Mouse (Mus musculus) MEL-GATA-1-ER (cell line): Measurements from ENCODE around the gene Hoxd3.

Source experiments
- DNase-seq: peaks from one replicate; pipeline ENCODE4 v3.0.0-alpha.2; 2012; ENCODE audit warnings: low read depth; ENCODE audit errors: extremely low read depth

The Hoxd3 gene

GRCm38 (mm10) chr2:74740311-74741091 lies 28.8 kb downstream of the Hoxd3 start:
- no peak for DNase-seq

- DNase-seq: no peak
Measured at GRCm38 (mm10) chr2:74741252-74741978, 29.7 kb downstream of the Hoxd3 start.

- no peak for DNase-seq
Measured at GRCm38 (mm10) chr2:74741979-74742277, 30.2 kb downstream of the Hoxd3 start.

- no peak for DNase-seq
Measured at GRCm38 (mm10) chr2:74745540-74746297, 34.0 kb downstream of the Hoxd3 start.

- no peak for DNase-seq
Measured at GRCm38 (mm10) chr2:74746298-74746921, 34.7 kb downstream of the Hoxd3 start.

GRCm38 (mm10) chr2:74747006-74747405 lies 35.3 kb downstream of the Hoxd3 start:
- DNase-seq: no peak

GRCm38 (mm10) chr2:74747661-74748141 lies 36.0 kb downstream of the Hoxd3 start:
- no peak for DNase-seq

GRCm38 (mm10) chr2:74748436-74748995 lies 36.8 kb downstream of the Hoxd3 start:
- DNase-seq: no peak

GRCm38 (mm10) chr2:74749337-74750121 lies 37.8 kb downstream of the Hoxd3 start:
- no peak for DNase-seq

GRCm38 (mm10) chr2:74750731-74751250 lies 39.1 kb downstream of the Hoxd3 start:
- DNase-seq: no peak

GRCm38 (mm10) chr2:74751861-74752260 lies 40.1 kb downstream of the Hoxd3 start:
- no peak for DNase-seq

GRCm38 (mm10) chr2:74752431-74753174 lies 40.9 kb downstream of the Hoxd3 start:
- no peak for DNase-seq

- DNase-seq: no peak
Measured at GRCm38 (mm10) chr2:74753175-74753523, 41.4 kb downstream of the Hoxd3 start.

- no peak for DNase-seq
Measured at GRCm38 (mm10) chr2:74753711-74754110, 42.0 kb downstream of the Hoxd3 start.

- DNase-seq: no peak
Measured at GRCm38 (mm10) chr2:74760146-74760545, 48.4 kb downstream of the Hoxd3 start.

GRCm38 (mm10) chr2:74761941-74762340 lies 50.2 kb downstream of the Hoxd3 start:
- no peak for DNase-seq

- no peak for DNase-seq
Measured at GRCm38 (mm10) chr2:74762522-74763244, 51.0 kb downstream of the Hoxd3 start, which contains the start of gene Hoxd1. Gene Hoxd1, plus strand, starts transcription at chr2:74762980.

GRCm38 (mm10) chr2:74763245-74763735 lies 51.6 kb downstream of the Hoxd3 start:
- DNase-seq: no peak

- no peak for DNase-seq
Measured at GRCm38 (mm10) chr2:74763976-74764375, 52.2 kb downstream of the Hoxd3 start.
